Mouse (Mus musculus) cortical plate, adult 2 months (tissue): Measurements from ENCODE around the gene Prf1. TPM values are rescaled to one million over a fixed set of nuclear protein-coding genes. Genes with fewer than 3 reads are reported as not detected.

Experiments
- H3K27ac ChIP-seq: fragments of 200-500 bp; 2 replicates; pipeline ENCODE4 v1.5.1; 2012; ENCODE audit warnings: low read length, control low read depth, inconsistent platforms; ENCODE audit not compliant: insufficient read depth
- H3K4me1 ChIP-seq: fragments of 200-500 bp; 2 replicates; pipeline ENCODE4 v1.6.1; 2011; ENCODE audit warnings: low read length; ENCODE audit not compliant: control insufficient read depth, insufficient read depth
- H3K4me3 ChIP-seq: fragments of 200-500 bp; 2 replicates; pipeline ENCODE4 v1.5.1; 2011; ENCODE audit warnings: mild to moderate bottlenecking, low read length, control low read depth; ENCODE audit not compliant: insufficient read depth
- CTCF ChIP-seq: fragments of 200-500 bp; IDR thresholded peaks from 2 replicates; pipeline ENCODE4 v1.5.1; 2011; ENCODE audit warnings: mild to moderate bottlenecking, control low read depth, low read length; ENCODE audit not compliant: insufficient read depth; ENCODE audit errors: extremely low read depth
- POLR2A ChIP-seq: fragments of 200-500 bp; IDR thresholded peaks from 2 replicates; pipeline ENCODE4 v1.6.1; 2011; ENCODE audit warnings: mild to moderate bottlenecking, low read length, control low read depth; ENCODE audit not compliant: insufficient read depth; ENCODE audit errors: extremely low read depth
- polyA plus RNA-seq: library from polyadenylated mRNA; depleted of rRNA; stranded (reverse); fragments of >200 nt; gene quantifications from 2 replicates; pipeline ENCODE4 v1.2.3, GENCODE M21; 2012

The Prf1 gene
- polyA plus RNA-seq, 1 experiment: not detected

DNA sequence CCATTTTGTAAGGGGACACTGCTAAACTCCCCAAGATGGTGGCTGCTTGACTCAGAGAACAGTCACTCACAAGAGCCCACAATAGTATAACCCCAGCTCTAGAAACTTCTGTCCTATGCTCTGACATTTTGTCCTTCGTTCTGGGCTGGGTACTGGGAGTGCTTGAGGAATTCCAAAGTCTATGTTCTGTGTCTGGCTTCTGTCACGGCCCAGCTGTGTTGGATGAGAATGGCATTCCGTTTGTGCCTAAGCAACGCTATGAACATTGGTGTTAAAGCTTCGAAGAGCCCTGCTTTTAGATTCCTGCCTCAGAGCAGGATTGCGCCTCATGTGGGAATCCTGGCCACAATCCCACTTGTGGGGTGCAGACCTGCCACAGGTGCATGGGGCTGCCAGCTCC lies 14.5 kb downstream of the Prf1 start:
- Histone ChIP-seq H3K4me3 (no peak overlapping the region), H3K4me1 (no peaks in the 10 kb centered on the region), H3K27ac (no peak overlapping the region)
- TF ChIP-seq POLR2A: no peak
- no peak for TF ChIP-seq CTCF

GRCm38 (mm10) chr10:61312754-61313153 lies 15.1 kb downstream of the Prf1 start:
- Histone ChIP-seq H3K27ac (no peak overlapping the region), H3K4me1 (no peaks in the 10 kb centered on the region), H3K4me3 (no peak overlapping the region)
- no peak for TF ChIP-seq POLR2A
- no peak for TF ChIP-seq CTCF

DNA sequence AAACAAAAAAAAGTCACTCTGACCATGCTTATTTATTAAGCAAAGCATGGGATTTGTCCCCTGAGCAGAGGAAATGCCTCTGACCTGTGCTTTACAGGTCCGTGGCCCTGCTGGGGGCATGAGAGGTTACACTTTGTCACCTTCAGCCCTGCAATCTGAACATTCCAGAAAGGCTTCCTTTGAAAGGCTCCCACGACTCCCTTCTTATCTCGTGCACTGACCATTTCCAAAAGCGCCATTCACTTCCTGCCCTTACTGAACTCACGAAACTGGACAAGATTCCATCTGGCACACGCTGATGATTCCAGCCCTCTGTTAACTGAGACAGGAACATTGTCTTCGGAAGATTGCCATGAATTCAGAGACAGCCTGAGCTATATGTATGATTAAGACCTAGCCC lies 16.1 kb downstream of the Prf1 start:
- H3K4me3 ChIP-seq: no peak overlapping the region

GRCm38 (mm10) chr10:61315324-61315880 lies 17.8 kb downstream of the Prf1 start:
- no peaks in the 10 kb centered on the region for H3K4me1 ChIP-seq

More for the DNA sequence above, 16.1 kb downstream of the Prf1 start:
- no peaks in the 10 kb centered on the region for H3K4me1 ChIP-seq
- no peak for TF ChIP-seq POLR2A
- TF ChIP-seq CTCF: no peak
- H3K27ac ChIP-seq: no peak overlapping the region

GRCm38 (mm10) chr10:61318527-61318926 lies 20.9 kb downstream of the Prf1 start:
- H3K27ac ChIP-seq: no peak overlapping the region
- no peaks in the 10 kb centered on the region for H3K4me1 ChIP-seq
- no peak overlapping the region for H3K4me3 ChIP-seq
- TF ChIP-seq POLR2A (no peak), CTCF (no peak)

More at GRCm38 (mm10) chr10:61315324-61315880, 17.8 kb downstream of the Prf1 start:
- no peak overlapping the region for H3K4me3 ChIP-seq
- no peak overlapping the region for H3K27ac ChIP-seq
- no peak for TF ChIP-seq CTCF

DNA sequence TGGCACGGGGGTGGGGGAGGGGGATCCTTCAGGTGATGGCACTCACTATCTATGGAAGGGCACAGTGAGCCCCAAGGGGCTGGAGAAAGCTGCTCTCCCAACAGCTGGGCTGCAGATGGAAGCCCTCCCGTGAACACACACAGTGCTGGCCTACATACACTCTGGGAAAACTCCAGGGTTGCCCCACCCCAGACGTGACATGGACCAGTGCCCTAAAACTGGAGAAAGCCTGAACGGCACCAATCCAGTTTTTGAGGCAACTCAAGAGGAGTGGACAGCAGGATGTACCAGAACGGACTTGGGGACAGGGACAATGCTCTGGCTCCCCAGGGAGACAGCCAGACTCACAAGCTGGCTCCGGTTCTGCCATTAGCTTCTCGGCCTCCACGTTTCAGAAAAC lies 27.1 kb downstream of the Prf1 start:
- Histone ChIP-seq H3K4me3 (no peak overlapping the region), H3K27ac (no peak overlapping the region), H3K4me1 (no peaks in the 10 kb centered on the region)
- TF ChIP-seq CTCF (no peak), POLR2A (no peak)

DNA sequence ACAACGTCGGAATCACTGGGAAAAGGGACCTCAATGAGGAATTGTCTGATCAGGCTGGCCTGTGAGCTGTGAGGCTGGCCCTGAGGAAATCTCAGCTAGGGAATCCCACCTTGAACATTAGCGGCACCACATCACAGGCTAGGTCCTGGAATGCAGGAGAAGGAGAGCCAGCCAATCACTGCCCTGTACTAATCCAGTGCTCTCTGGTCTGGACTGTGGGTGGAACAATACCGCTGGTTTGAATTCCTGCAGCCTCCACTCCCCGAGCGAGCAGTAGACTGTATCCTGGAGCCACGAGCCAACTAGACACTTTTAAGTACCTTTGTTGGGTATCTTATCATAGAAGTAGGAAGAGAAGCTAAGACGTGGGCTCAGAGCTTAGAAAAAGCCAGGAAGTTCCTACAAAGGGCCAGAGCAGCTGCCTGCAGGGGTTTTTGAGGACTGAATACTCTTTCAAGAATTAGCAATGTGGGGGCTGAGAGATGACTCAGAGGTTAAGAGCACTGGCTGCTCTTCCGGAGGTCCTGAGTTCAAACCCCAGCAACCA lies 28.2 kb downstream of the Prf1 start:
- H3K4me3 ChIP-seq: no peak overlapping the region
- TF ChIP-seq POLR2A (no peak), CTCF (no peak)
- H3K27ac ChIP-seq: no peak overlapping the region
- H3K4me1 ChIP-seq: no peaks in the 10 kb centered on the region

DNA sequence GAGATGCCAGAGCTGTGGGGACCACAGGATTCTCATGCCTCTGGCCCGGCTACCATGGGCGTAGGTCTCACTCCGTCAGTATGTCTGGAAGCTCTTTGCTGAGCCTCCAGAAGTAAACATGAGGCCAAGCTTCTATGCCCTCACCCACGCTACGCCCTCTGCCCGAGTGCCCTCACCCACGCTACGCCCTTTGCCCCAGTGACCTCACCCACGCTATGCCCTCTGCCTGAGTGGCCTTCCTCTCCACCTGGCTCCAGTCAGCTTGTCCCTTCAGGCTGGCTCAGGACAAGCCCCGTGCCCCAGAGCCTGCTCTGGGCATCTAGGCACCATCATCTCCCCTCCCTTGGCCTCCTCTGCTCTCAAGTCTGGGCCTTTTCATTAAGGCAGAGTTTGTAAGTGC lies 29.9 kb downstream of the Prf1 start:
- H3K27ac ChIP-seq: no peak overlapping the region
- H3K4me3 ChIP-seq: no peak overlapping the region
- no peak for TF ChIP-seq POLR2A
- TF ChIP-seq CTCF: no peak
- no peaks in the 10 kb centered on the region for H3K4me1 ChIP-seq

GRCm38 (mm10) chr10:61328927-61329326 lies 31.3 kb downstream of the Prf1 start:
- no peaks in the 10 kb centered on the region for H3K4me1 ChIP-seq

GRCm38 (mm10) chr10:61331046-61331445 lies 33.4 kb downstream of the Prf1 start:
- no peak overlapping the region for H3K27ac ChIP-seq
- TF ChIP-seq POLR2A (no peak), CTCF (no peak)
- no peaks in the 10 kb centered on the region for H3K4me1 ChIP-seq
- no peak overlapping the region for H3K4me3 ChIP-seq

More at GRCm38 (mm10) chr10:61328927-61329326, 31.3 kb downstream of the Prf1 start:
- no peak overlapping the region for H3K27ac ChIP-seq
- no peak overlapping the region for H3K4me3 ChIP-seq
- TF ChIP-seq CTCF (no peak), POLR2A (no peak)

DNA sequence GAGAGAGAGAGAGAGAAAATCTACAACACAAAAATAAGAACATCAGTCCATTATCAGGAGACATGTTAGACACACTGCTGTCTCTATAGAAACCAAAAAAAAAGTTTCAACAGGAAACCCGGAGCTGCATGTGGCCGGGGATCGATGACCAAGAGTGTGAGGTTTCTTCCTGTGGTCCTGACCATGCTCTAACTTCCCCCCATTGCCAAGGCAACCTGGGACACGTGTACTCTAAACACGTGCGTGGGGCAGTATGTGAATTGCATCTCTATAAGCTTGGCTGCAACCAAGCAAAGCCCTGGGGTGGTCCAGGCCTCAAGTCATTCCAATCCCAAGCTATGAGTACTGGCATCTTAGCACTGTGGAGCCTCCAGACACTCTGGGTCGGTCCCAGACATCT lies 36.9 kb downstream of the Prf1 start:
- H3K27ac ChIP-seq: no peak overlapping the region
- H3K4me1 ChIP-seq: no peaks in the 10 kb centered on the region
- no peak overlapping the region for H3K4me3 ChIP-seq
- TF ChIP-seq POLR2A (no peak), CTCF (no peak)
